8 mouse cellular contexts compared by ENCODE assay signal in the genomic region with DNA sequence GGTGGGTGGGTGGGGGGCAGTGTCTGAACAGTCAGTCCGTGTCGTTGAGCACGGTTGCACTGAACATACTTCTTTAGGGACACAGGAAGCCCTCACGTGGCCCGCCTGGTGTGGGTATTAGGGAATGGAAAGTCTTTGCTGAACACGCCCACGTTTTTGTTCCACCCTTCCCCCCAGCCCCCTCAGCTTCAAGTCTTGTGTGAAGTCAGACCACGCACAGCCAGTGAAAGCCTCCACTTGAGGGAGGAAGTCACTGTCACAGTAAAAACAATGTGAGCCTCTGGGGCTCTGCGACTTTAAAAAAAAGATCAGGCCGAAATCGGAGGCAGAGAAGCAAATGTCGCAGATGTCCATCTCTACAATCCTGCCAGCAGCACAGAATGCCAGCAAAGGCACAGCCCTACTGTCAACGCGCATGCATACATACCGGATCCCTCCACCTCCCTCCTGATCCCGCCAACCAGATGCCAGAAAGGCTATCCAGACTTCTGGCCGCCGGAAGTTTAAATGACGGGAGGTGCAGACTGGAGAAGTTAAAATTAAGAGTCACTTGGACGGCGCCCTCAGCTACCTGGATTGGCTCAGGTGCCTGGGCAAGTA. TPM values are rescaled to one million over a fixed set of nuclear protein-coding genes. Genes with fewer than 3 reads are reported as not detected.
DNase-seq lines count a peak whose midpoint lies in the region; ATAC-seq lines count a peak whose summit lies in the region.

No protein-coding gene starts in this region.

- H3K27ac ChIP-seq in forebrain, embryonic 15.5 days (replicated peaks): no peak overlapping the region; the same call in 1 of the 2 replicates
- peak overlapping the region; percentile 32 for H3K27ac ChIP-seq in liver, embryonic 16.5 days (ENCODE audit: low read length)
- H3K27ac ChIP-seq in neural tube, embryonic 14.5 days (ENCODE audit: low read depth, low read length): no peak overlapping the region

- peak overlapping the region; percentile 45 for H3K9ac ChIP-seq in forebrain, embryonic 15.5 days (replicated peaks)
- H3K9ac ChIP-seq in liver, embryonic 16.5 days (ENCODE audit: low read depth, low read length): peak overlapping the region; percentile 27; the same call in 1 of the 2 replicates
- H3K9ac ChIP-seq in neural tube, embryonic 14.5 days (replicated peaks; ENCODE audit: low read depth, low read length): peak overlapping the region; percentile 17; the same call in 1 of the 2 replicates

- peak overlapping the region; percentile 42 for H3K4me3 ChIP-seq in forebrain, embryonic 15.5 days
- H3K4me3 ChIP-seq in liver, embryonic 16.5 days (ENCODE audit: low read depth, low read length): peak overlapping the region; percentile 56
- H3K4me3 ChIP-seq in neural tube, embryonic 14.5 days (ENCODE audit: low read depth, low read length): peak overlapping the region; percentile 41

- H3K9me3 ChIP-seq in forebrain, embryonic 15.5 days: no peaks in the 10 kb centered on the region
- no peaks in the 10 kb centered on the region for H3K9me3 ChIP-seq in liver, embryonic 16.5 days (replicated peaks; ENCODE audit: control insufficient read depth, low read length)
- H3K9me3 ChIP-seq in neural tube, embryonic 14.5 days (ENCODE audit: control insufficient read depth, low read length): no peaks in the 10 kb centered on the region

- H3K4me2 ChIP-seq in forebrain, embryonic 15.5 days (replicated peaks): peak overlapping the region; percentile 89
- peak overlapping the region; percentile 74 for H3K4me2 ChIP-seq in liver, embryonic 16.5 days (ENCODE audit: low read depth, low read length)
- peak overlapping the region; percentile 74 for H3K4me2 ChIP-seq in neural tube, embryonic 14.5 days (ENCODE audit: low read depth, low read length)

- 3% methylated on average over 21 of the region's 21 CpGs for WGBS in forebrain, embryonic 15.5 days
- WGBS in liver, embryonic 16.5 days (ENCODE audit: insufficient replicate concordance): 4% methylated on average over 21 of the region's 21 CpGs
- 3% methylated on average over 21 of the region's 21 CpGs for WGBS in neural tube, embryonic 14.5 days

- no peaks in the 10 kb centered on the region for H3K27me3 ChIP-seq in forebrain, embryonic 15.5 days
- peaks cover 28% of the 10 kb centered on the region for H3K27me3 ChIP-seq in liver, embryonic 16.5 days (ENCODE audit: control insufficient read depth, insufficient read depth, low read depth, low read length)
- H3K27me3 ChIP-seq in neural tube, embryonic 14.5 days (ENCODE audit: control insufficient read depth, insufficient read depth, low read length): no peaks in the 10 kb centered on the region

- peak; percentile 89 for DNase-seq in CD4-positive helper T cell, adult 2 months (ENCODE audit: low read depth, low spot score)
- peak; percentile 60 for DNase-seq in c-Kit-positive CD71-negative TER-119-negative erythroid progenitor cells, embryonic 14.5 days (ENCODE audit: low read depth)
- DNase-seq in heart, postnatal 14 days: peak; percentile 71 to 76
- peak; percentile 75 for DNase-seq in layer of hippocampus, adult 11-12 months (ENCODE audit: low spot score)
- peak; percentile 73 for DNase-seq in testis, postnatal 10 days (ENCODE audit: low spot score)

- peak; percentile 77 for ATAC-seq in forebrain, embryonic 15.5 days (replicated peaks)
- peak; percentile 47 for ATAC-seq in liver, embryonic 16.5 days (ENCODE audit: low read depth)
- ATAC-seq in neural tube, embryonic 14.5 days (ENCODE audit: low read depth): peak; percentile 66

- no peaks in the 10 kb centered on the region for H3K36me3 ChIP-seq in forebrain, embryonic 15.5 days
- no peaks in the 10 kb centered on the region for H3K36me3 ChIP-seq in liver, embryonic 16.5 days (ENCODE audit: control insufficient read depth, insufficient read depth)
- no peaks in the 10 kb centered on the region for H3K36me3 ChIP-seq in neural tube, embryonic 14.5 days (ENCODE audit: control insufficient read depth, insufficient read depth, low read length)

- peaks cover 22% of the 10 kb centered on the region for H3K4me1 ChIP-seq in forebrain, embryonic 15.5 days
- H3K4me1 ChIP-seq in liver, embryonic 16.5 days (ENCODE audit: control insufficient read depth, low read depth, low read length): peaks cover 13% of the 10 kb centered on the region
- H3K4me1 ChIP-seq in neural tube, embryonic 14.5 days (ENCODE audit: control insufficient read depth, insufficient read depth, low read length): 0 out of 2 replicates have a peak, but pooled peaks cover 13% of the 10 kb centered on the region

- intact Hi-C loops in heart, postnatal 14 days (cut with DNase I): no loop called here

RNA-seq across cellular contexts. Expression of a gene that starts 4.1 kb away (rescaled TPM):
- polyA plus RNA-seq in forebrain, embryonic 15.5 days (2015; fragmentation: Nextera tagmentation; extraction: Ambion mirVana): 3.6 and 4.0 TPM in 2 replicates
- 10 to 100 TPM; 20.7 to 25.9 TPM for total RNA-seq in heart, postnatal 14 days (2021)
- polyA plus RNA-seq in liver, embryonic 16.5 days (2015; fragmentation: Nextera tagmentation; extraction: Ambion mirVana): 10.1 and 11.3 TPM in 2 replicates
- 5.3 and 5.4 TPM in 2 replicates for polyA plus RNA-seq in neural tube, embryonic 14.5 days (2014; fragmentation: Nextera tagmentation; extraction: Ambion mirVana)

RNA-seq across cellular contexts. Expression of a gene that starts 34.4 kb away (rescaled TPM):
- polyA plus RNA-seq in forebrain, embryonic 15.5 days (2015; fragmentation: Nextera tagmentation; extraction: Ambion mirVana): 0.11 TPM in 1 of 2 replicates, not detected in the other
- not detected for total RNA-seq in heart, postnatal 14 days (2021)
- polyA plus RNA-seq in liver, embryonic 16.5 days (2015; fragmentation: Nextera tagmentation; extraction: Ambion mirVana): 0.15 TPM in 2 replicates
- not detected in 2 replicates for polyA plus RNA-seq in neural tube, embryonic 14.5 days (2014; fragmentation: Nextera tagmentation; extraction: Ambion mirVana)
